Mouse (Mus musculus) gastrocnemius, adult 18-20 months (tissue): ENCODE results near the gene Fgfr2. TPM values are rescaled to one million over a fixed set of nuclear protein-coding genes. Genes with fewer than 3 reads are reported as not detected.
"Not testable (repeated sequence)": the region's sequence is repeated elsewhere in the genome, so short reads cannot be mapped to it uniquely, and the experiment has no call there.

Experiments used
- DNase-seq: peaks from one replicate; pipeline ENCODE4 v3.0.0; 2021; ENCODE audit warnings: low spot score
- total RNA-seq, 2 experiments: library from RNA; stranded (reverse); gene quantifications; 2 replicates each; pipeline ENCODE4 v1.2.3; 2021

The Fgfr2 gene
- total RNA-seq, 2 experiments from 2014 or later: 0.43 to 0.88 TPM

DNA sequence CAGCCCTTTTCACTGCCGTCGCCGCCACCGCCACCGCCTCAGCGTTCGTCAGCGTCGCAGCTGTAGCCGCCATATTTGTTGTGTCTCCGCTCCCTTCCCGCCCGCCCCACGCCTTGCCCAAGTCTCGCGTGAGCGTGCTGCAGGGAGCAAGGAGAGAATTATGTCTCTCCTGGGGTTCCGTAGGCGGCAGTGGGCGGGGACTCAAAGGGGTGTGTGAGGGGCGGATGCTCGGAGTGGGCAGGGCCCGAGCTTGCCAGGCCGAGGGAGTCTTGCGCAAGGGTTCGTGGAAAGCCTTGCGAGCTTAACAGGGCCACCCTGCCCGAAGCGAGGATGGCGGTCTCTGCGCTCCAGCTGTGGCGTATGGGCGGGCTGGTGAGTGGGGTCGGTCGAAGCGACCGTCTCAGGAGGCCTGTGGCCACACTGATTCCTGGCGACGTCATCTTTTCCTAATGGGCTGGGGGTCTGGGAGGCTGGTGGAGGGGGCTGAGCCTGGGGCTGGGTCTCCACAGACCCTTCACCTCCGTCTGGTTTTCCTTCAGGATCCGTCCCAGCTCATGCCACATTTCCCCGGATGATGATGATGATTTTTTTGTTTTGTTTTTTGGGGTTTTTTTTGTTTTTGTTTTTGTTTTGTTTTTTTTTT is 1712.6 kb downstream of the Fgfr2 start, which contains the start of the genes Ikzf5 and Acadsb:
Ikzf5 (minus strand) TSS at position 106 of the 643 bp plus-strand sequence.
Acadsb (plus strand) TSS at position 186 of the 643 bp plus-strand sequence.
- DNase-seq: peak; percentile 100

DNA sequence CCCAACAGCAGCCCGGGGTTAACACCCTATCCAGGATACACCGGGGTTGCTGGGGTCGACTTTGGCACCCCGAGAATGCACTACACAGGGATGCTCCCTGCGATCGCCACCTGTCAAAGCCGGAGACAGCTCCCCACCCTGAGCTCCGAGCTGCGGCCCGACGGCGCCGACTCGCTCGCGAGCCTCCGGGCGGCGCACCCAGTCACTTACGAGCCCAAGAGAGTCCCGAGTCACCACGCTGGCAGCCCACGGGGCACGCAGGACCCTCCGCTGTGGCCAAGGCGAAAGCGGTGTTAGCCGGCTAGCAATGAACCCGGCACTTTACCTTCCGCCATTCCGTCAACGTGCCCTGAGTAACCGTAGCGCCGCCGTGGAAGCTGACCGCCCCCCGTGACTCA is 1713.2 kb downstream of the Fgfr2 start:
- DNase-seq: peak; percentile 9

DNA sequence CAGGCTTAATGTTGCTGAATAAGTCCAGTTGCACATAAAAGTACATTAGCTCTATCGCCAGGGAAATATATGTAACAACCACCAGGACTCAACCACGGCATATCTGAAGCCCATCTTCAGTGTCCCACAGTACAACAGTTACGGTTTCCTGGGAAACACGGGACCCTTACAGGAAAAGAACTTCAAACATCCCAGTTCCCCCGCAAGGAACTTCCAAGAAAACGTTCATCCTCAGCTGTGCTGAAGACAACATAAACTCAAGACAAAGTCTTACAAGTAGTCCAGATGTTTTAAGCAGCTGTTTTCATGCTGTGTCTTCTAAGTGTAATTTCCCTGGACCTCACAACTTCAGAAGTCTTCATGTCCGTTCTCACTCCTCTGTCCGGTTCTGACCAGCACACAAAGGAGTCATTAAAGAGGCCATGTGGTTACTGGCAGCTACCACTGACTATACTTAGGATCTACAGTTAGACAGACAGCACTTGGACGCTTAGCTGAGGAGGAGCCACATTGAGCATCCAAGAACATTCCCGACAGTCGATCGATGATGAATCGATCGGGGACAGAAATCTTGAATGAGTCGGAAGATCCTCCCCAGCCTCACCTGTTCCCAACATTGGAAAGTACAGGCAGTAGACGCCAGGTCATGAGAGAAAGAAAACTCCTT is 1713.7 kb downstream of the Fgfr2 start:
- no peak for DNase-seq

DNA sequence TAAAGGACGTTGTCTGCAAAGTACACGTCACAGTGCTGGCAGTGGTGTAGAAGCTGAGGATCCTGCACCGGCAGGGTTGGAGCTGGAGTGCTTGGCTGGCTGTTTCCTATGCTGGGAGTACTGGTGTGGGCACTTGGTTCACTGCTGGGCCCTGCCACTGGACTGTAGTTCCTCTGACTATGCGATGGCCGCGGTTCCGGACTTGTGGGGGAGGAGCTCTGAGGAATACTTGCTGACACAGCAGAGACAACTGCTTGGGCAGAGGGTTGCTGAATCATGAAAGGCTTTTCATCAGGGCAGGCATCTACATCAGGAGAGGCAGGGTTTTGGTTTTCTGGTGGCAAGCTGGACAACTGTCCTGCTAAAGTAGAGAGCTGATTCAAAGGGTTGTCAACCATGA is 1731.4 kb downstream of the Fgfr2 start:
- DNase-seq: not testable (repeated sequence)

DNA sequence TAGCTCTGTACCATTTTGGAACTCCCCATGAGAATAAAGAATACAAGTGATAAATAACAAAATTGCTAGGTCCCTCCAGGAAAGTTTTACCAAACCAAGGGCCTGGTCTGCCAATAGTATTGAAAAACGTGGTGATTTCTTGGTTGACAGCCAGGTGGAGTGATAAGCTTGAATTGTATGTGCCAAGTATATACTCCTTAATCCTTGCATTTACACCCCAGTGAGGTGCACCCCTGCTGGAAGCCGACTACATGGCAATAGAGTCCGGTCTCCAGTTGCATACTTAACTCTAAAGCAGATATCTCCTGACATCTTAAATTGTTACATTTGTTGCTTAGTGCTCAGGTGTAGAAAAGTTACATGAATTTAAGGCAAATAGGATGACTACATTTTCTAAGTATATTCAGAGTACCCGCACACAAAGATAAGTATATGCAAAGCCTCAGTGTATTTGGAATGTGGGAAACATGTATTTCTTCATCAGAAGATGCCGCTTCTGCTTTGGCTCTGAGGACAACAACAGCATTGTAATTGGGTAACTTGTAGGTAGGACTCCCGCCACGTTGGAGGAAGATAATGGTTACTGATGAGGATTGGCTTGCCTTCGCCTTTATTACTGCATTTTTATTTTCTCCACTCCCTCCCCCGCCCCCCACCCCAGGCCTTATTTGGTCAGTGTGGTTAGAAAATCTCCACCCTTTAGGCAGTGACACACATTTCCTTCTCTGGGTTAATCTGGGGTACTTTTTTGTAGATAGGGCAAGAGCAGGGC is 1751.1 kb downstream of the Fgfr2 start:
- no peak for DNase-seq

DNA sequence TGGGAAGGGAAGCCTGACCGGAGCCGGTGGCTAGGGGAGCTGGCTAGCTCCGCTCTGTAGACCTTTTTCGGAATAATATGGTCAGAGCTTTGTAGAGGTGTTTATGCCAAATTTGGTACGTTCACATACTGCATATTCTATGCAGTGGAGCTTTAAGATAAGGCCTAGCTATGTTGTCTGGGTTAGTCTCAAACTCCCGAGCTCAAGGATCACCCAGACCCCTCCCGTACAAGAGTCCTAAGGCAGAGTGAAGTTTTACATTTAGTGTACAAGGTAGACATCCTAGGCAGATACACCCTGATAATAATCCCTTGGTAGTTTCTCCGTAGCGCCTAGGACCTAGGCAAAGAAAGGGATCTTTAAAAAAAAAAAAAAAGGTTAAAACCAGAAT is 1751.7 kb downstream of the Fgfr2 start:
- no peak for DNase-seq

DNA sequence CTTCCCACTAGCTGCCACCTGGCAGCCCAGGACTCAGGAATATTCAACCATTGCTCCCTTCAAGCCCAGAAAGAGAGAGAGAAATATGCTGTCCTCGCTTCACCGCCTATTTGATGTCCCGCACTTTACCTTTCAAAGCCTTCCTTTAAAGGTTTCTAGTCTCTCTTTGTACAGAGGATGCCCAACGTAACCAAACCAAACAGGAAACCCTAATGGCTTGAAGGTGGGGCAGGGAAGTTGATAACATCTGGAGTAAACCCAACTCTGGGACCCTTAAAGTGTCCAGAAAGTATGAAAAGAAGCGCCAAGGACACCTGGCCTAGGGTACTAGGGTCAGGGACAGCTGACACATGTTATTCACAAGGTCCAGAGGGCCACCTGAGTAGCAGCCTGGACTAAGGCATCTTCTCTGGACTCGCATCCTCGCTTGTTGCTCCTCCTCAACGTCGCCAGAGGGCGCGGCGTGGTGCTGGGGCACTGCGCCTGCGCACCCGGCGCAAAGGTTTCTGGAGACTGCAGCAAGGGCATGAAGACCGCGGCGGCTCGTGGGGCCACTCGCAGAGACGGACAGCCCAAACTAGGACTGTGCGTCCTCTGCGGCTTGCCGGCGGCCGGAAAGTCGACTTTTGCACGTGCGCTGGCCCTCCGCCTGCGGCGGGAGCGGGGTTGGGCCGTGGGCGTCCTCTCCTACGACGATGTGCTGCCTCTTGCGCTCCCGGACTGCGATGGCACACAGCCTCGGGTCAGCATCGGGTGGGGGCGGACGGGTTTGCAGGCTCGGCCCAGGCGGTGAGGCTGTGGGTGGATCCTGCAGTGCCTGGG is 1752.3 kb downstream of the Fgfr2 start, which contains the start of gene Pstk:
Pstk (plus strand) TSS at position 494 of the 822 bp plus-strand sequence.
- DNase-seq: peak; percentile 87

DNA sequence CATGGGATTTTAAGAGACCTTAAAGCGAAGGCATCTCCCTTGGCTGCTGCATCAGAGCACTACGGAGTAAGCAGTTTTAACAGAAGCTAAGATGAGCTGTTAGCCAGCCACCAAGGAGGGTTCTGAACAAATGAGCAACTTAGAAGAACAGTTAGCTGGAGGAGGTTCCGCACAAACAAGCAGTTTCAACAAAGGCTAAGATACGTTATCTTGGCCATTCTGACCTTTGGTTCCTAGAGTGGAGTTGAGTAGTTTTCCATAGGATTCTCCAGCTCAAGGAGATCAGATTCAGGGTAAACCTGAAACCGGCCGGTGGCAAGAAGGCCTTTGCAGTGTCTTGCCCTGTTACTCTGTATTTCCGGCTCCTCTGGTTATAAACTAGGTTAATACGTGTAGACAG is 1759.0 kb downstream of the Fgfr2 start:
- DNase-seq: no peak

DNA sequence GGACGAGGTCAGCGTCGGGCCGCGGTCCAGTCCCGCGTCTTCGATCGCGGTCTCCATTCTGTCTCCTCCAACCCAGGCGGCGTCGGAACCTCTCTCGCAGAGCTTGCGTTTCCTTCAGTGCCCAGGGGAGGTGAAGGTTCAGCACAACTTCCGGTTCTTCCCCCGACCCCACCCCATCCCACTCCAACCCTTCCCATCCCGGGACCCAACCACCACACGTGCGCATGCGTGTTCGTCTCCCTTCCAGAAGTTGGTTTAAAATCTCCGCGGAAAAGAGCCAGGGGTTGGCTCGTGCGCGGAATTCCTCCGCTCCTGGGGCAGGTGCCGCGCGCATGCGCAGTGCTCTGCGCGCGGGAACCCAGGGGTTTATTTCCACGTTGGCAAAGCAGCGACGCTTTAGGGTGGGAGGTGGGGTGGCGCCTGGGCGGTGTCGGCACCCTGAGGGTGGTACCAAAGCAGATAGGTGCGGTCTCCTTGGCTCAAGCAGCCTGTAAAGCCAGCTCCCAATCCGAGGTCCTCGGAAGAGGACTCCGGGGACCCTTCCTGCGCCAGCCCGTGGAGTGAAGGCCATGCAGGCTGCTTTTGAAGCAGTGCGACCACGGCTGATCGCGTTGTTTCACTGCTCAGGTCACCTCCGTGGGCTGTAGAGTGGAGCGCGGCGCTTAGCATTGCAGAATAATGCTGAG is 1760.4 kb downstream of the Fgfr2 start, which contains the start of gene 2310057M21Rik:
2310057M21Rik (minus strand) TSS at position 145 of the 686 bp plus-strand sequence.
- DNase-seq: peak; percentile 95

DNA sequence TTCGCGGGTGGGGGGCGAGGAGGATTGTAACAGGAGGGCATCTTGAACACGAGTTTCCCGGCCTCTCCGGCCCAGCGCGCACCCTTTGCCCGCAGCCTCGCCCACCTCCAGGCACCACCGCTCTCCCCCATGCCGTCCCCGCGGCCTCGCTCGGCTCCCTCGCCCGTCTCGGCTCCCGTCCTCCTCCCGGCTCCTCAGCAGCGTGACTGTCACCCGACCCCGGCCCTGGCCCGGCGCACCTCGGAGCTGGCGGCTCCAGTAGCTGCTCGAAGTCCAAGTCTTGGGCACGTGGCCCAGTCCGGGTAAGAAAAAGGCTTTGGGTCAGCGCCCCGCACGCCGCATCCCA is 1760.9 kb downstream of the Fgfr2 start:
- DNase-seq: no peak

DNA sequence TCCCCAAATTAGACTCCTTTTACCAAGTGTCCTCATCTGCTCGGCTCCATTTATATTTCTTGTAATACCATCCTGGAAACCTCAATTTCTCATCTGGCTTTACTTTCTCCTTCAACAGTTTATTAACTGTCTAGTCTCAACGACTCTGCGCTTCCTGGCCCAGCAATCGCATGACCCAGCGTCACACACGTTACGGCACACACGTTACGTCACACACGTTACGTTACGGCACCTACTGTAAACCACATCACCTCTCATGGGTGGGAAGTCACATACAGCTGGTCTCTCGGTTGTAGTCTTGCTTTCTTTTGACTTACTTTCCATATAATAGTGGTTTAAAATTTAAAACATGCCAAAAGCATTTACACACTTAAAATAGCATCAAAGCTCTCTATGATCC is 1767.0 kb downstream of the Fgfr2 start:
- no peak for DNase-seq

DNA sequence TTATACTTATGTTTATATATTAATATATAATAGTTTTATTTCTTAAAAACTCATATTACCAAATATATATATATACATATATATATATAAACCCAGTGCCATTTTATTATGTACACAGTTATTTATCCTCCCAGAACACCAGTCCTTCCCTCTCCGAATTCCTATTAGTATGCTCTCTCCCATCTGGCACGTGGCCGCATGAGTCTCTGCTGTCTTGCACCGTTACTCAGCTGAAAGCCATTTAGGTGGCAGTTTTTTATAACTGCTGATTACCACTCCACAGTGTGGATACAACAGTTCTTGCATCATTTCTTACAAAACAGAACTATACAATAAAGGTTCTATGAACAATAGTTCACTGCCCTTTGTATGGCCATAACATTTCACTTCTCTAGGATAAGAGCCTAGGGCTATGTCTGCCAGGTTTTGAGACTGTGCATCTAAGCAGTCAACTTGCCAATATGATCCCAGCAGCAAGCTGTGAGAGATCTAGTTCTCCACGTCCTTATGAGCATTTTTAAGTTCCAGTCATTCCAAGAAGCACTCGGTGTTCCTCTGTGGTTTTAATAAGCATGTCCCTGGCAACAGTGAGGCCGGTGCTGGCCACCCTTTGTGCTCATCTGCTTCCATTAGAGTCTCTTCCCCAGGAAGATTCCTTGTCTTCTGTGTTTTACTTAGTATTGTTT is 1777.2 kb downstream of the Fgfr2 start:
- peak; percentile 41 for DNase-seq

DNA sequence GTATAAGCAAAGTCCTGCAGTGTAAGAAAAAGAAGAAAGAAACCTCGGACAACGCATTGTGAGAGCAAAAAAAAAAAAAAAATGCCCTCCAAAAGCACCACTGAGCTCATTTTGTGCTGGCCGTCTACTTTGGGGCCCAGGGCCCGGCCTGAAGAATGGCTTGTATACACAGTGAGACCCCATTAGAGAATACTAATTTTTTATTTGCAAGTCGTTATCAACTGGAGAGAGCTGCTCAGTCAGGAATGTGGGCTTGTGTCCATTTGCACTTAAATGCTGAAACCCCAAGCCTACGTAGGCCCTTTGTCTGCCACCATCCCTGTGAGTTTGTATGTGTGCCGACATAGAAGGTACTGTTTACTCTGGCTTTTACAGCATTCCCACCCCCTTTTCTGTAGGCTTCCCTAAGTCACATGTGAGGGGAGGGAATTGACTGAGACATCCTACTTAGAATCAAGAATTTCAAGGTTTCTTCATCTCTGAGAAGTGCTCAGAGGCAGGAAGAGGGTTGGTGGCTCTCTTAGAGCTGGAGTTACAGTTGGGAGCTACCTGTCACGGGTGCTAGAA is 1785.6 kb downstream of the Fgfr2 start:
- DNase-seq: no peak

DNA sequence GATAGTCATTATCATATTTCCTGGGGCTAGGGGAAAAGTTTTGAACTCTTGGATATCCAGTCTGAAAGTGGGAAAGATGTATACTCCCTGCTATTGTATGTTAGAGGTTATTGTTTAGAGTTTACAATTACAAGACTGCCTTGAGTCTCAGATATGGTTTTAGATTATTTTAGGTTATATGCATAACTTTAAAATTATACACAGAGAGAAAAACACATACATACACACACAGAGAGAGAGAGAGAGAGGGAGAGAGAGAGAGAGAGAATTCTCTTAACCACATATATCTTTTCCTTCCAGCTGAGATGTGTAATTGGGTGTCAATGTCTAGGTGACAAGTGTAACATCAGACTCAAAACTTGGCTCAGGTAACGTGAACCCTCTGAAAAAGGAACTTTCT is 1789.6 kb downstream of the Fgfr2 start, which contains the start of gene Fam24a:
Fam24a (plus strand) TSS at position 301 of the 400 bp plus-strand sequence.
- DNase-seq: no peak

DNA sequence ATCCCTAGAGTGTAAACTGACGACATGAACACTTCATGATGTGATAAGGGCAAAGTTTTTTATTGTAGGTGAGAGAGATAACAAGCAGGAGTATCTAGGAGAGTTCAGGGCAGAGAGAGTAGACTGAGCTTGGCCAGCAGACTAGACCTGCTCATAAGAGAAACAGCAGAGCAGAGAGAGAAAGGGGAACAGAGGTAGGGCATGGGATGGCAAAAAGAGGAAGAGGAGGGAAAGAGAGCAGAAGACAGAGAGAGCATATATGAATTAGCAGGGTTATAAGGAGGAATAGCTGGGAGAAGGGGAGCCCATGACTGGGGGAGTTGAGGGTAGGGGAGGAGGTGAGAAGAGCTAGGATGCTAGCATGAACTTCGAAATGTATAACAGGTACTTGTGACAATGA is 1791.5 kb downstream of the Fgfr2 start:
- DNase-seq: no peak

DNA sequence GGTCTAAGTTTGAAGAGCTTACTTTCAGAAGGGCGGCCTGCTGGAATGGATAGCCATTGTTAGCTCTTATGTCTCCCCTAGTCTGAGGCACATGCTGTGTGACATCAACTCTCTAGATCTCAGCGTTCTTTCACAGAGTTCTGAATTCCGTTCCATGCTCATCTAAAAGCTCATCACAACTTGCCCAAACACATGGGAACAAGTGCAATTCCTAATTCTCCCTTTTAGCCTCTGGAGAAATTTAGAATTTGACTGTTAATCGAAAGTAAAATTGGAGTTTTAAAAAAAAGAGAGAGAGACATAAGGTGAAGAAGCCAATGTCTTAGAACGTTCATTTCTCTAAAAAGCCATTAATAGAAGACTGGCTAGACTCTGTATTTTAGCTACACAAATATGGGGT is 1793.7 kb downstream of the Fgfr2 start, which contains the start of gene Fam24b:
Fam24b (minus strand) TSS at position 101 of the 400 bp plus-strand sequence.
- no peak for DNase-seq

DNA sequence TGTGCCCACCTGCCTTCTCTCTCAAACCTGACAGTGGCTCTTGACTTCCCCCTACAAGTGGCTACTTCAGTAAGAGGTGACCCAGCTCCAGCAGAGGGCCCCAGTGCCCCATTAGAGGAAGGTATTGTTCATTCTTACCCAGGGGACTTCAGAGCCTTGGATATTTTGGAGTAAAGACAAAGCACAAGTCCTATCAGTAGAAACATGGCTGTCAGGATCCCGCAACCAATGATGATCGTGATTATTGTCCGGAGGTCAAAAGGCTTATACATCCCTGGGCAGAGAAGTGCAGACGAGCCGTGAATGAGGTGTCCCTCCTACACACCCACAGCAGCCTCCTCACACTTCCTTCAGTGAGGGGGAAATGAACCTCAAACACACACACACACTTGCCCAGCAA is 1796.1 kb downstream of the Fgfr2 start:
- DNase-seq: no peak

DNA sequence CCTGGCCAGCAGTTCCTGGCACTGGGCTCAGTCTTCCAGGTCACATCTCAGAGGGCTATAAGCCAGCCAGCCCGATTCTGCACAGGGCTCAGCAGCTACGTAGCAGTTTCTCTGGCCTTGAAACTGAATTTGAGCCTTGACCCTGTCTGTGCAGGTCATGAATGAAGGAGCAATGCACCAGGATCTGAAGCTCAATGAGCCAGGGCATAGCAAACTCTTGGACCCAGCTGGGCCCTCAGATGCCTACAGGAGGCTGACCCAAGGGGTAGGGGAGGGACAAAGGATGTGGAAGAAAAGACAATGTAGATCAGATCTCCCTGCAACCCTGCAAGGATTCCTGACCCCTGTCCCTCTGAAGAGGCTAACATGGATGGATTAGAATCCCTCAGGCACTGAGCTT is 1801.0 kb downstream of the Fgfr2 start, which contains the start of gene Cuzd1:
Cuzd1 (minus strand) TSS at position 101 of the 400 bp plus-strand sequence.
- peak; percentile 22 for DNase-seq

DNA sequence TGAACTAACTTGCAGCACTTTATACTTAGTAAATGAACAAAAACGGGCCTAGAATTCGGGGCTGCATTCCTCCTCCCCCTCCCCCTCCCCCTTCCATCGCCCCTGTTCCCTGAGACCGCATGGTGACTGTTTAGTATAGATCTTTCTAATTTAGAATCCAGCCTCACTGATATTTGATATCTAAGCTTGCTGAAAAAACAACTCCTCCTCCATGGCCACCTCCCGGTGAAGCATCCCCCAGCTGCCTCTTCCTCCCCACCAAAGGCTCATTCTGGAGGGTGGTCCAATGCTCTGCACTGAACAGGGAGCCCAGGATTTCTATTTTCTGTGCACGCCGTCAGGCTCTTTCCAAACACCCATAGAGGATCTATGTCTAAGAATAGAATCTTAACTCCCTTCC is 1804.8 kb downstream of the Fgfr2 start:
- DNase-seq: no peak

DNA sequence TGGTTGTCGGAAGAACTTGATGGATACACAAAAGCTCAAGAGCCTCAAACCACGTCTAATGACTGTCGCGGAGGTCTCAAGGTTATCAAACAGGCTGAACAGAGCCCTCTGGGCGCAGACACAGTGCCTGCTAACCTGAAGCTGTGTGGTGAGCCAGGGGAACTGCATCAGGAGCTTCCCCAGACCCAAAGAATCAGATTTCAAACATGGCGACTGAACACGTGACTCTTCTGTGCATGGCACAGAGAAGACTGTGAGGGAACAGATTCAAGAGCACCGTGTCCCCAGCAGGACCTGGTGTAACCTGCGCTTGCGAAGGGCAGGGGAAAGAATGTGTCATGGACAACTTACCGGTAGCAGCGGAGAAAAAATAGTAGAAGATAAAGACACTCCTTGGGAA is 1805.6 kb downstream of the Fgfr2 start:
- no peak for DNase-seq
